Mouse (Mus musculus): Measurements from ENCODE around the gene Srsf4. TPM values are rescaled to one million over a fixed set of nuclear protein-coding genes. Genes with fewer than 3 reads are reported as not detected.
A peak's percentile ranks its signal among the peaks of the same experiment; 100 is the strongest.

Gene Srsf4
- polyA plus RNA-seq, 1 experiment from 2014 or later, result 86.6 TPM

GRCm38 (mm10) chr4:131904478-131904877 is 31.1 kb downstream of the Srsf4 start:
- Histone ChIP-seq H3K4me2 (ENCODE audit: low read length) (no peak overlapping the region), H3K36me3 (ENCODE audit: control insufficient read depth, insufficient read depth, low read length) (peaks cover 25% of the 10 kb centered on the region), H3K9me3 (ENCODE audit: control insufficient read depth, low read length) (no peaks in the 10 kb centered on the region), H3K27me3 (replicated peaks; ENCODE audit: control insufficient read depth, insufficient read depth, low read length) (no peaks in the 10 kb centered on the region), H3K4me1 (ENCODE audit: control insufficient read depth, insufficient read depth, low read depth, low read length) (no peaks in the 10 kb centered on the region), H3K27ac (ENCODE audit: low read depth, low read length) (no peak overlapping the region), H3K9ac (ENCODE audit: low read depth, low read length) (no peak overlapping the region), H3K4me3 (ENCODE audit: low read length) (no peak overlapping the region)
- ATAC-seq, result peak; percentile 62; the same call in 1 of the 2 replicates
- 61% methylated on average over 8 of the region's 8 CpGs for WGBS

- Histone ChIP-seq H3K27ac (ENCODE audit: low read depth, low read length) (no peak overlapping the region), H3K4me1 (ENCODE audit: control insufficient read depth, insufficient read depth, low read depth, low read length) (peaks cover 5% of the 10 kb centered on the region), H3K4me2 (ENCODE audit: low read length) (no peak overlapping the region), H3K36me3 (ENCODE audit: control insufficient read depth, insufficient read depth, low read length) (peaks cover 6% of the 10 kb centered on the region; the same call in 1 of the 2 replicates), H3K9ac (ENCODE audit: low read depth, low read length) (no peak overlapping the region), H3K9me3 (ENCODE audit: control insufficient read depth, low read length) (no peaks in the 10 kb centered on the region), H3K27me3 (replicated peaks; ENCODE audit: control insufficient read depth, insufficient read depth, low read length) (no peaks in the 10 kb centered on the region), H3K4me3 (ENCODE audit: low read length) (no peak overlapping the region)
- no peak for ATAC-seq
- WGBS, result 67% methylated on average over 6 of the region's 6 CpGs
Observed at GRCm38 (mm10) chr4:131906423-131906822, 33.0 kb downstream of the Srsf4 start.

- no peak for ATAC-seq
- H3K27me3 ChIP-seq (replicated peaks; ENCODE audit: control insufficient read depth, insufficient read depth, low read length), result peaks cover 4% of the 10 kb centered on the region
- WGBS, result 89% methylated on average over 3 of the region's 3 CpGs
- no peak overlapping the region for H3K4me2 ChIP-seq (ENCODE audit: low read length)
- no peak overlapping the region for H3K4me3 ChIP-seq (ENCODE audit: low read length)
- no peaks in the 10 kb centered on the region for H3K9me3 ChIP-seq (ENCODE audit: control insufficient read depth, low read length)
- peaks cover 5% of the 10 kb centered on the region for H3K4me1 ChIP-seq (ENCODE audit: control insufficient read depth, insufficient read depth, low read depth, low read length)
- no peak overlapping the region for H3K27ac ChIP-seq (ENCODE audit: low read depth, low read length)
- H3K36me3 ChIP-seq (ENCODE audit: control insufficient read depth, insufficient read depth, low read length), result 0 out of 2 replicates have a peak, but pooled peaks cover 2% of the 10 kb centered on the region
- H3K9ac ChIP-seq (ENCODE audit: low read depth, low read length), result no peak overlapping the region
Observed at GRCm38 (mm10) chr4:131907912-131908311, 34.5 kb downstream of the Srsf4 start.

GRCm38 (mm10) chr4:131910237-131910994 is 37.0 kb downstream of the Srsf4 start:
- peaks cover 15% of the 10 kb centered on the region for H3K4me1 ChIP-seq (ENCODE audit: control insufficient read depth, insufficient read depth, low read depth, low read length)
- H3K9me3 ChIP-seq (ENCODE audit: control insufficient read depth, low read length), result no peaks in the 10 kb centered on the region
- no peak overlapping the region for H3K4me3 ChIP-seq (ENCODE audit: low read length)
- peaks cover 4% of the 10 kb centered on the region for H3K27me3 ChIP-seq (replicated peaks; ENCODE audit: control insufficient read depth, insufficient read depth, low read length)
- no peak overlapping the region for H3K27ac ChIP-seq (ENCODE audit: low read depth, low read length)
- WGBS, result 17% methylated on average over 18 of the region's 21 CpGs
- H3K4me2 ChIP-seq (ENCODE audit: low read length), result peak overlapping the region; percentile 21; the same call in 1 of the 2 replicates
- no peak for ATAC-seq
- no peaks in the 10 kb centered on the region for H3K36me3 ChIP-seq (ENCODE audit: control insufficient read depth, insufficient read depth, low read length)
- H3K9ac ChIP-seq (ENCODE audit: low read depth, low read length), result 0 out of 2 replicates have a peak overlapping the region, but pooled peaks have one; percentile 6

- H3K27me3 ChIP-seq (replicated peaks; ENCODE audit: control insufficient read depth, insufficient read depth, low read length), result peaks cover 11% of the 10 kb centered on the region
- peaks cover 16% of the 10 kb centered on the region for H3K4me1 ChIP-seq (ENCODE audit: control insufficient read depth, insufficient read depth, low read depth, low read length)
- ATAC-seq, result no peak
- 44% methylated on average over 4 of the region's 5 CpGs for WGBS
- no peaks in the 10 kb centered on the region for H3K9me3 ChIP-seq (ENCODE audit: control insufficient read depth, low read length)
- H3K4me3 ChIP-seq (ENCODE audit: low read length), result no peak overlapping the region
- no peak overlapping the region for H3K4me2 ChIP-seq (ENCODE audit: low read length)
- H3K27ac ChIP-seq (ENCODE audit: low read depth, low read length), result no peak overlapping the region
- H3K36me3 ChIP-seq (ENCODE audit: control insufficient read depth, insufficient read depth, low read length), result no peaks in the 10 kb centered on the region
- H3K9ac ChIP-seq (ENCODE audit: low read depth, low read length), result no peak overlapping the region
Observed at GRCm38 (mm10) chr4:131911521-131911920, 38.1 kb downstream of the Srsf4 start.

GRCm38 (mm10) chr4:131913526-131913925 is 40.1 kb downstream of the Srsf4 start:
- H3K9ac ChIP-seq (ENCODE audit: low read depth, low read length), result no peak overlapping the region
- no peak overlapping the region for H3K27ac ChIP-seq (ENCODE audit: low read depth, low read length)
- no peak overlapping the region for H3K4me2 ChIP-seq (ENCODE audit: low read length)
- no peaks in the 10 kb centered on the region for H3K9me3 ChIP-seq (ENCODE audit: control insufficient read depth, low read length)
- H3K4me3 ChIP-seq (ENCODE audit: low read length), result no peak overlapping the region
- no peaks in the 10 kb centered on the region for H3K36me3 ChIP-seq (ENCODE audit: control insufficient read depth, insufficient read depth, low read length)
- peaks cover 16% of the 10 kb centered on the region for H3K4me1 ChIP-seq (ENCODE audit: control insufficient read depth, insufficient read depth, low read depth, low read length)
- no peak for ATAC-seq
- peaks cover 24% of the 10 kb centered on the region for H3K27me3 ChIP-seq (replicated peaks; ENCODE audit: control insufficient read depth, insufficient read depth, low read length)
- 55% methylated on average over 10 of the region's 10 CpGs for WGBS

GRCm38 (mm10) chr4:131914046-131914643 is 40.7 kb downstream of the Srsf4 start:
- H3K36me3 ChIP-seq (ENCODE audit: control insufficient read depth, insufficient read depth, low read length), result no peaks in the 10 kb centered on the region
- no peak overlapping the region for H3K27ac ChIP-seq (ENCODE audit: low read depth, low read length)
- H3K4me1 ChIP-seq (ENCODE audit: control insufficient read depth, insufficient read depth, low read depth, low read length), result peaks cover 16% of the 10 kb centered on the region
- WGBS, result 7% methylated on average over 9 of the region's 9 CpGs
- no peak for ATAC-seq
- H3K4me3 ChIP-seq (ENCODE audit: low read length), result no peak overlapping the region
- H3K4me2 ChIP-seq (ENCODE audit: low read length), result no peak overlapping the region
- H3K9ac ChIP-seq (ENCODE audit: low read depth, low read length), result no peak overlapping the region
- H3K27me3 ChIP-seq (replicated peaks; ENCODE audit: control insufficient read depth, insufficient read depth, low read length), result peaks cover 30% of the 10 kb centered on the region
- H3K9me3 ChIP-seq (ENCODE audit: control insufficient read depth, low read length), result no peaks in the 10 kb centered on the region

- Histone ChIP-seq H3K36me3 (ENCODE audit: control insufficient read depth, insufficient read depth, low read length) (no peaks in the 10 kb centered on the region), H3K4me3 (ENCODE audit: low read length) (peak overlapping the region; percentile 24), H3K27ac (ENCODE audit: low read depth, low read length) (no peak overlapping the region), H3K27me3 (replicated peaks; ENCODE audit: control insufficient read depth, insufficient read depth, low read length) (peaks cover 37% of the 10 kb centered on the region), H3K4me1 (ENCODE audit: control insufficient read depth, insufficient read depth, low read depth, low read length) (peaks cover 16% of the 10 kb centered on the region), H3K9ac (ENCODE audit: low read depth, low read length) (no peak overlapping the region; the same call in 1 of the 2 replicates), H3K4me2 (ENCODE audit: low read length) (peak overlapping the region; percentile 54), H3K9me3 (ENCODE audit: control insufficient read depth, low read length) (no peaks in the 10 kb centered on the region)
- no peak; the same call in 1 of the 2 replicates for ATAC-seq
- WGBS, result 2% methylated on average over 29 of the region's 31 CpGs
Observed at GRCm38 (mm10) chr4:131914891-131915469, 41.6 kb downstream of the Srsf4 start.

- Histone ChIP-seq H3K4me3 (ENCODE audit: low read length) (no peak overlapping the region), H3K27me3 (replicated peaks; ENCODE audit: control insufficient read depth, insufficient read depth, low read length) (peaks cover 46% of the 10 kb centered on the region), H3K9me3 (ENCODE audit: control insufficient read depth, low read length) (no peaks in the 10 kb centered on the region), H3K4me2 (ENCODE audit: low read length) (no peak overlapping the region), H3K27ac (ENCODE audit: low read depth, low read length) (no peak overlapping the region), H3K4me1 (ENCODE audit: control insufficient read depth, insufficient read depth, low read depth, low read length) (peaks cover 17% of the 10 kb centered on the region), H3K9ac (ENCODE audit: low read depth, low read length) (0 out of 2 replicates have a peak overlapping the region, but pooled peaks have one; percentile 16), H3K36me3 (ENCODE audit: control insufficient read depth, insufficient read depth, low read length) (no peaks in the 10 kb centered on the region)
- no peak for ATAC-seq
- WGBS, result 24% methylated on average over 13 of the region's 13 CpGs
Observed at GRCm38 (mm10) chr4:131915821-131916328, 42.5 kb downstream of the Srsf4 start.

All from hindbrain, embryonic 16.5 days (tissue).